Mouse (Mus musculus) megakaryocyte, embryonic 14.5 days (primary cell): Measurements from ENCODE around the gene Agpat3.

ENCODE experiments used
- FLI1 ChIP-seq: IDR thresholded peaks from 2 replicates; pipeline ENCODE4 v1.6.1; 2012; ENCODE audit warnings: low read length, inconsistent platforms, mixed read lengths
- GATA1 ChIP-seq: IDR thresholded peaks from 3 replicates; pipeline ENCODE4 v1.6.1; 2012; ENCODE audit warnings: mixed read lengths, low read length, inconsistent platforms, borderline replicate concordance

DNA sequence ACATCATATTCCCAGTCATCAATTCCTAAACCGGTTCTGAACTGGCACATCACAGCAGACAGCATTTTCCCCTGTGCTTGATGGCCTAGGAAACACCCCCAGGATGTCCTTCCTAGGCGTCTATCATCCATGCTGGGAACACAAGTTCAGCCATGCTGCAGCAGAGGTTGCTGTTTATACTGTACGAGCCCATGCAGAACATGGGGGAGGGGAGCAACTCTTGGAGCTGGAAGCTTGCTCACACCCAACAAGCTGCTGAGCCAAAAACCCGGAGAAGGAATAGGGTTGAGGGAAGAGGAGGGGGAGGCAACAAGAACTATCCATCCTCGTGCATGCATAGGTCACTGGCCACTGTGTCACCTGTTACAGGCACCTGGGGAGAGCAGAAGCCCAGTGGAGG lies 92.0 kb downstream of the Agpat3 start:
- no peak for TF ChIP-seq GATA1
- no peak for TF ChIP-seq FLI1
